Mouse (Mus musculus) midbrain, embryonic 13.5 days (tissue): ENCODE data around the gene Bcat2. TPM values are rescaled to one million over a fixed set of nuclear protein-coding genes. Genes with fewer than 3 reads are reported as not detected.
A peak's percentile ranks its signal among the peaks of the same experiment; 100 is the strongest.
"Not testable (repeated sequence)": the region's sequence is repeated elsewhere in the genome, so short reads cannot be mapped to it uniquely, and the experiment has no call there.

Source experiments
- ATAC-seq: fragments of 200-750 bp; cut with Nextera tagmentation; 2 replicates; pipeline ENCODE4 v1.8.0; 2017; ENCODE audit warnings: mild to moderate bottlenecking, moderate TSS enrichment, moderate library complexity
- H3K27ac ChIP-seq: fragments of 300-500 bp; sonication (generic); 2 replicates; pipeline ENCODE4 v1.5.1; 2015; ENCODE audit warnings: inconsistent platforms, mild to moderate bottlenecking, moderate library complexity
- H3K27me3 ChIP-seq: fragments of 300-500 bp; sonication (generic); 2 replicates; pipeline ENCODE4 v1.6.1; 2015; ENCODE audit warnings: mild to moderate bottlenecking, inconsistent platforms
- H3K36me3 ChIP-seq: fragments of 300-500 bp; sonication (generic); 2 replicates; pipeline ENCODE4 v1.6.1; 2015; ENCODE audit warnings: mild to moderate bottlenecking, inconsistent platforms
- H3K4me1 ChIP-seq: fragments of 300-500 bp; sonication (generic); replicated peaks from 2 replicates; pipeline ENCODE4 v1.6.1; 2015; ENCODE audit warnings: inconsistent platforms
- H3K4me2 ChIP-seq: fragments of 300-500 bp; sonication (generic); replicated peaks from 2 replicates; pipeline ENCODE4 v1.6.1; 2015; ENCODE audit warnings: moderate library complexity, mild to moderate bottlenecking, inconsistent platforms
- H3K4me3 ChIP-seq: fragments of 300-500 bp; sonication (generic); replicated peaks from 2 replicates; pipeline ENCODE4 v1.5.1; 2015; ENCODE audit warnings: mild to moderate bottlenecking, inconsistent platforms
- H3K9ac ChIP-seq: fragments of 300-500 bp; sonication (generic); replicated peaks from 2 replicates; pipeline ENCODE4 v1.6.1; 2015; ENCODE audit warnings: mild to moderate bottlenecking, inconsistent platforms
- H3K9me3 ChIP-seq: fragments of 300-500 bp; sonication (generic); 2 replicates; pipeline ENCODE4 v1.6.1; 2016; ENCODE audit warnings: mild to moderate bottlenecking, inconsistent platforms
- WGBS: fragments of 180-500 bp; shearing (Covaris S2); methylation state at CpG from one replicate; pipeline ENCODE4 v1.1.7; 2015; 5-methylcytosine and 5-hydroxymethylcytosine counted together
- polyA plus RNA-seq: library from polyadenylated mRNA; unstranded; fragments of >200 nt; fragmentation: Nextera tagmentation; extraction: Ambion mirVana; gene quantifications from 2 replicates; pipeline ENCODE4 v1.2.1, GENCODE M21; 2015

Gene Bcat2
- polyA plus RNA-seq = 20.7 and 24.5 TPM in 2 replicates

DNA sequence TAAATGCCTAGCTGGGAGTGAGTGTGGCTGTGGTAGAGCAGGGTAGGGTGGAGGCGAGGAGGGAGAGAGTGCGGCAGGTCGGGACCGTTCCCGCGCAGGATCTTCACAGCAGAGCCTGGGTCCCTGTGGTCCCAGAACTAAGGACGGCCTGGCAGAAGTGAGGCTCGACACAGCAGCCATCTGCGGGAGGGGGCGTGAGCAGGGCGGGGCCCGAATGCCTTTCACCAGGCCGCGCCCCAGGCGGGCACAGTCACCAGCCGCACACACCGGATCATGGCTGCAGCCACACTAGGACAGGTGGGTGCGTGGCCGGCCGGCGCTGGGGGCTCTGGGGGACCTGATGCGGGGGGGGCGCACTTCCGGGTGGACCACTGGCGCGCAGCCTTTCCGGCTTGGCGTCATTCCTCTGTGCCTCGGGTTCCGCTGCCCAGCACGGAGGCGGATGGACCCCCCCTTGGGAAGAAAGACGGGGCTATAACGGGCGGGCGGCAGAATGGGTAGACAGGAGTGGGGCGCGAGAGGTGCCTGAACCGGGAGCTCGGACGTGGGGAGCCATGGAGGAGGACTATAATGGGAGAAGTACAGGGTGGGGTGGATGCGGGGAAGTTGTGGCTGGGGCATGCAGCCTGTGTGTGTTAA lies at the start of gene Bcat2:
Gene Bcat2, plus strand, starts transcription at position 51 of the 639 bp plus-strand sequence.
- peak within 1 kb of the TSS; percentile 79 for H3K4me2 ChIP-seq
- peak within 1 kb of the TSS; percentile 71 for H3K4me3 ChIP-seq
- WGBS = under 1% methylated on average over 42 of the region's 42 CpGs
- no peaks in the 10 kb centered on the region for H3K9me3 ChIP-seq
- H3K9ac ChIP-seq = peak within 1 kb of the TSS; percentile 89
- H3K4me1 ChIP-seq = peaks cover 29% of the 10 kb centered on the region
- peak; percentile 78 for ATAC-seq
- peak within 1 kb of the TSS; percentile 84 for H3K27ac ChIP-seq
- H3K27me3 ChIP-seq = no peaks in the 10 kb centered on the region
- no peaks in the 10 kb centered on the region for H3K36me3 ChIP-seq

- ATAC-seq = no peak
These were observed 49.3 kb upstream of the Bcat2 start for GRCm38 (mm10) chr7:45520605-45521004.

DNA sequence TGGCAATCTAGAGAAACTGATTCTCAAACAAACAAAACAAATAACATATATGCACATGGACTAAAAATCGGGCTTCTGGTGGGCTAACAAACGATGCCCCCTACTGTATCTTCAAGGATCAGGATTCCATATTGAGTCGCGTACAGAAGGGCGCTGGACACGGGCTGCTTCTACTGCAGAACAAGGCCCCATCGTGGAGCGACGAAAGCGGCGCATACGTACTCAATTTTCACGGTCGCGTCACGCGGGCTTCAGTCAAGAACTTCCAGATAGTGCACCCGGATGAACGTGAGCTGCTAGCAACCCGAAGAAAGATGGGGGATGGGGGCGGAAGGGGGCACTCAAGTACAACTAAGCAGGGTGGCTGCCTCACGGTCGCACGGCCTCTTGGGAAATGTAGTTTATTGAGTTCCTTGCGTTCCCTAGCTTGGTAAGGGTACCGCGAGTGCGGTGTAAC lies 48.2 kb upstream of the Bcat2 start:
- H3K27me3 ChIP-seq = 0 out of 2 replicates have a peak, but pooled peaks cover 3% of the 10 kb centered on the region
- peak overlapping the region; percentile 86 for H3K27ac ChIP-seq
- peak overlapping the region; percentile 51 for H3K4me3 ChIP-seq
- WGBS = under 1% methylated on average over 28 of the region's 28 CpGs
- peak; percentile 76 for ATAC-seq
- H3K4me2 ChIP-seq = peak overlapping the region; percentile 59
- no peaks in the 10 kb centered on the region for H3K36me3 ChIP-seq
- peak overlapping the region; percentile 66 for H3K9ac ChIP-seq
- H3K4me1 ChIP-seq = peaks cover 33% of the 10 kb centered on the region
- no peaks in the 10 kb centered on the region for H3K9me3 ChIP-seq

More at GRCm38 (mm10) chr7:45520605-45521004, 49.3 kb upstream of the Bcat2 start:
- H3K4me3 ChIP-seq = no peak overlapping the region
- peaks cover 27% of the 10 kb centered on the region for H3K4me1 ChIP-seq
- H3K27me3 ChIP-seq = 0 out of 2 replicates have a peak, but pooled peaks cover 3% of the 10 kb centered on the region
- no peak overlapping the region for H3K4me2 ChIP-seq
- H3K36me3 ChIP-seq = no peaks in the 10 kb centered on the region
- no peak overlapping the region for H3K9ac ChIP-seq
- H3K27ac ChIP-seq = no peak overlapping the region
- 93% methylated on average over 7 of the region's 7 CpGs for WGBS
- H3K9me3 ChIP-seq = no peaks in the 10 kb centered on the region

GRCm38 (mm10) chr7:45522194-45522752 lies 47.7 kb upstream of the Bcat2 start:
- Histone ChIP-seq H3K36me3 (no peaks in the 10 kb centered on the region), H3K27ac (no peak overlapping the region), H3K27me3 (0 out of 2 replicates have a peak, but pooled peaks cover 3% of the 10 kb centered on the region), H3K9me3 (no peaks in the 10 kb centered on the region), H3K9ac (peak overlapping the region; percentile 66), H3K4me1 (peaks cover 33% of the 10 kb centered on the region), H3K4me3 (peak overlapping the region; percentile 51), H3K4me2 (peak overlapping the region; percentile 59)
- WGBS = 57% methylated on average over 16 of the region's 16 CpGs
- 0 out of 2 replicates have a peak, but pooled peaks have one; percentile 10 for ATAC-seq

DNA sequence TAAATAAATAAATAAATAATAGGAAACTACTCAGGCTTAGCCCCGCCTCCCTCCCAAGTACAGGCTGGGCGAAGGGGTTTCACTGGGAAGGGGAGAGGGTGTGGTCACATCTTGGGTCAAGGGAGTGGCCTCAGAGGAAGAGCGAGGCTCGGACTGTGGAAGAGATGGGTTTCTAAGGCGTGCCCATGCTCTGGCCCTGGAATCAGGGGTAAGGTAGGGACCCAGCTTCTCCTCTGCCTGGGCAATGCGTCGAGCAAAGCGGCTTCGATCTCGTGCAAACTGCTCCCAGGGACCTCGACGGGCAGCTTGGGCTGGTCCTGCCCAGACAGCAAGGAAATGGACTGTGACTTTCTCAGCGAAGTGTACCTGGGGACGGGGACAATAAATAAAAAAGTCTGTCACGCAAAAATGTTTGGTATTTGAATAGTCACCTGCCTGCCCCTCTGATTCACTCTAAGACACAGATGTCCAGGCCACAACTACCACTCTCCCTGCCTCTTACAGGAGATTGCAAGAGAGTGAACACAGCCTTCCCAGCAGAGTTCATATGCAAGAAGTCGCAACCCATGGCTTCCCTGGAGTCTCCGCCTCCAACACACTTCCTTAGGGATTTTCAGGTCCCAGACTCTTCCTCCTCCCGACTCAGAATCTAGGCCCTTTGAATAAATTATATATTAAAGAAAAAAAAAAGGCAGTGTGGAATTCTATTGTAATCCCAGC lies 46.8 kb upstream of the Bcat2 start:
- no peak overlapping the region for H3K27ac ChIP-seq
- no peak overlapping the region for H3K4me3 ChIP-seq
- peaks cover 33% of the 10 kb centered on the region for H3K4me1 ChIP-seq
- H3K9ac ChIP-seq = 0 out of 2 replicates have a peak overlapping the region, but pooled peaks have one; percentile 24
- no peak overlapping the region for H3K4me2 ChIP-seq
- ATAC-seq = no peak
- no peaks in the 10 kb centered on the region for H3K36me3 ChIP-seq
- WGBS = 75% methylated on average over 18 of the region's 18 CpGs
- no peaks in the 10 kb centered on the region for H3K9me3 ChIP-seq
- 0 out of 2 replicates have a peak, but pooled peaks cover 3% of the 10 kb centered on the region for H3K27me3 ChIP-seq

DNA sequence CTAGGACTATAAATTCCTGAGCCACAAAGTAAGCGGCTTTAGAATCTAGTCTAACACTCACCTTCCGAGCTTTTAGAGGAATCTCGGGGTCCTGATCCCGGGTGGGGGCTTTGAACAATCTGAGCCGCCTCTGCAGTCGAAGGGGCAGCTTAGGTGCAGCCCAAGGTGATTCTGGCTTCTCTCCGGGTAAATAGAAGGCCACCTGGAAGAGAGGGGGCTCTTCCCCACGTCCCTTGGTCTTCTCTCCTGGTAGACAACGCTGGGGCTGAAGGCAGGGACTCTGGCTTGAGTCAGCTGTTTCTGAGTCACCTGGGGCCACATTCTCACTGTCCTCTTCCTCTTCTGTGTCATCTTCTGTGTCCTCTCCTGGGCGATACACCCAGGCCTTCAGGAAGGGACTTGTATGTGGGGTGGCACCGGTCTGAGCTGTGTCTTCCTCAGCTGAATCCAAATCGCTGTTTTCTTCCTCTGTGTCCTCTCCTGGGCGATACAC lies 46.2 kb upstream of the Bcat2 start:
- 88% methylated on average over 13 of the region's 13 CpGs for WGBS
- no peak for ATAC-seq
- Histone ChIP-seq H3K27ac (no peak overlapping the region), H3K27me3 (0 out of 2 replicates have a peak, but pooled peaks cover 3% of the 10 kb centered on the region), H3K36me3 (no peaks in the 10 kb centered on the region), H3K4me1 (peaks cover 33% of the 10 kb centered on the region), H3K9ac (0 out of 2 replicates have a peak overlapping the region, but pooled peaks have one; percentile 16), H3K9me3 (no peaks in the 10 kb centered on the region), H3K4me2 (no peak overlapping the region), H3K4me3 (no peak overlapping the region)

- Histone ChIP-seq H3K9me3 (no peaks in the 10 kb centered on the region), H3K36me3 (no peaks in the 10 kb centered on the region), H3K4me3 (peak overlapping the region; percentile 72), H3K4me2 (peak overlapping the region; percentile 92), H3K27ac (peak overlapping the region; percentile 74; the same call in 1 of the 2 replicates), H3K9ac (peak overlapping the region; percentile 86), H3K27me3 (0 out of 2 replicates have a peak, but pooled peaks cover 3% of the 10 kb centered on the region), H3K4me1 (peaks cover 33% of the 10 kb centered on the region)
- ATAC-seq = no peak
- 25% methylated on average over 12 of the region's 12 CpGs for WGBS
These were observed 44.9 kb upstream of the Bcat2 start for GRCm38 (mm10) chr7:45524841-45525621.

DNA sequence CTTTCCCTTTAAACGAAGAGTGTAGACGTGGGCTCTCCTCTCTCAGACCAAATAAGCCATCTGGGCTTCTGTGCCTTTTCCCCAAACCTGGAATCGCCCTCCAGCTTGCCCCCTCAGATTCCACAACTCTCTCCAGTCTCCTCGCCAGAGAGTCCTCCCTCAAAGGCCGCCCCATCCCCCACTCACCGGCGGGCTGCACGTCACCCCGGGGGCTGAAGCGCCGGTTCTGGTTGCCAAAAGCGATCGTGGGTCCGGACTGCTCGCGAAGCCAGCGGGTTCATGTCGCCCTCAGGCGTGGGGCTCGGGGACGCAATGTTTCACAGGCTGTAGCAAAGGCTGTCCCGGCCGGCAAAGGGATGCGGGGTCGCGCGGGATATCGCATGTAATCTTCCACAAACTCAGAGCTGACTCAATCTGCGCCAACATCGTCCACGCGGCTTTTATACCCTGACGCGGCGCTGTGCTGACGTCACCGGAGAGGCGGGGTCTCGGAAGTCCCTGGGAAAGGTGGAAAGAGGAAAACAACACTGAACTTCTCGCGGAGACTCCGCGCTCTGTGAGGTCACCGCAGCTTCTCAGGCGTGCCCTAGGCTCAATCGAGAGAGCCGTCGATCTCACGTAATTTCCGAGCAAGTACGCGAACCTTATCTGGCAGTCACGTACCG lies 44.0 kb upstream of the Bcat2 start, which contains the start of the genes Ppp1r15a and Plekha4:
Gene Ppp1r15a, minus strand, starts transcription at position 460 of the 665 bp plus-strand sequence.
Gene Plekha4, plus strand, starts transcription at position 522 of the 665 bp plus-strand sequence.
- Histone ChIP-seq H3K27me3 (0 out of 2 replicates have a peak, but pooled peaks cover 3% of the 10 kb centered on the region), H3K36me3 (no peaks in the 10 kb centered on the region), H3K9me3 (no peaks in the 10 kb centered on the region), H3K9ac (peak within 1 kb of the TSS; percentile 86), H3K4me3 (peak within 1 kb of the TSS; percentile 72), H3K4me1 (peaks cover 33% of the 10 kb centered on the region), H3K4me2 (peak within 1 kb of the TSS; percentile 92), H3K27ac (peak within 1 kb of the TSS; percentile 74)
- WGBS = under 1% methylated on average over 54 of the region's 54 CpGs
- peak; percentile 82 for ATAC-seq

GRCm38 (mm10) chr7:45526474-45527120 lies 43.4 kb upstream of the Bcat2 start:
- Histone ChIP-seq H3K27me3 (0 out of 2 replicates have a peak, but pooled peaks cover 3% of the 10 kb centered on the region), H3K9ac (peak overlapping the region; percentile 86), H3K4me1 (peaks cover 33% of the 10 kb centered on the region), H3K4me3 (peak overlapping the region; percentile 72), H3K9me3 (no peaks in the 10 kb centered on the region), H3K36me3 (no peaks in the 10 kb centered on the region), H3K4me2 (peak overlapping the region; percentile 92), H3K27ac (peak overlapping the region; percentile 74; the same call in 1 of the 2 replicates)
- WGBS = 25% methylated on average over 7 of the region's 7 CpGs
- no peak for ATAC-seq

- not testable (repeated sequence) for H3K27me3 ChIP-seq, H3K4me3 ChIP-seq, H3K9me3 ChIP-seq, ATAC-seq, H3K9ac ChIP-seq, H3K36me3 ChIP-seq, H3K4me2 ChIP-seq, H3K27ac ChIP-seq
- peaks cover 32% of the 10 kb centered on the region for H3K4me1 ChIP-seq
- 91% methylated on average over 6 of the region's 6 CpGs for WGBS
These were observed 42.8 kb upstream of the Bcat2 start for GRCm38 (mm10) chr7:45527169-45527568.
